Mouse (Mus musculus) heart, postnatal 0 days (tissue): Measurements from ENCODE around the gene Shq1. TPM values are rescaled to one million over a fixed set of nuclear protein-coding genes. Genes with fewer than 3 reads are reported as not detected.

ENCODE experiments used
- ATAC-seq: fragments of 200-750 bp; cut with Nextera tagmentation; 2 replicates; pipeline ENCODE4 v1.8.0; 2017; ENCODE audit warnings: low read depth, moderate number of reproducible peaks, moderate library complexity; ENCODE audit not compliant: insufficient read depth
- DNase-seq: peaks from one replicate; pipeline ENCODE4 v3.0.0-alpha.2; 2016; ENCODE audit warnings: low spot score
- H3K27ac ChIP-seq: fragments of 300-500 bp; sonication (generic); 2 replicates; pipeline ENCODE4 v1.5.1; 2014; ENCODE audit warnings: low read depth, mild to moderate bottlenecking
- H3K27me3 ChIP-seq: fragments of 300-500 bp; sonication (generic); 2 replicates; pipeline ENCODE4 v1.6.1; 2014; ENCODE audit warnings: low read length, mixed read lengths; ENCODE audit not compliant: control insufficient read depth, insufficient read depth
- H3K36me3 ChIP-seq: fragments of 300-500 bp; sonication (generic); replicated peaks from 2 replicates; pipeline ENCODE4 v1.6.1; 2014; ENCODE audit warnings: low read length, mixed read lengths; ENCODE audit not compliant: control insufficient read depth, insufficient read depth
- H3K4me1 ChIP-seq: fragments of 300-500 bp; sonication (generic); 2 replicates; pipeline ENCODE4 v1.6.1; 2014; ENCODE audit warnings: antibody characterized with exemption; ENCODE audit not compliant: control insufficient read depth, insufficient read depth
- H3K4me2 ChIP-seq: fragments of 300-500 bp; sonication (generic); 2 replicates; pipeline ENCODE4 v1.6.1; 2014; ENCODE audit warnings: low read depth, mild to moderate bottlenecking, low read length, moderate library complexity
- H3K4me3 ChIP-seq: fragments of 300-500 bp; sonication (generic); 2 replicates; pipeline ENCODE4 v1.5.1; 2014; ENCODE audit warnings: low read depth, low read length
- H3K9ac ChIP-seq: fragments of 300-500 bp; sonication (generic); replicated peaks from 2 replicates; pipeline ENCODE4 v1.6.1; 2014; ENCODE audit warnings: low read depth, low read length, mixed read lengths
- H3K9me3 ChIP-seq: fragments of 300-500 bp; sonication (generic); replicated peaks from 2 replicates; pipeline ENCODE4 v1.6.1; 2016; ENCODE audit warnings: low read length; ENCODE audit not compliant: control insufficient read depth
- CTCF ChIP-seq: IDR thresholded peaks from 2 replicates; pipeline ENCODE4 v1.5.1; 2016; ENCODE audit warnings: antibody characterized with exemption, control low read depth, low read depth
- EP300 ChIP-seq: IDR thresholded peaks from 2 replicates; pipeline ENCODE4 v1.6.1; 2016; ENCODE audit warnings: antibody characterized with exemption, low read depth
- WGBS: fragments of 180-500 bp; shearing (Covaris S2); extraction: QIAGEN DNeasy Blood & Tissue Kit; methylation state at CpG from one replicate; pipeline ENCODE4 v1.1.7; 2014; 5-methylcytosine and 5-hydroxymethylcytosine counted together
- polyA plus RNA-seq: library from polyadenylated mRNA; unstranded; fragments of >200 nt; fragmentation: Nextera tagmentation; extraction: Ambion mirVana; gene quantifications from 2 replicates; pipeline ENCODE4 v1.2.1, GENCODE M21; 2015
- total RNA-seq: library from RNA; depleted of rRNA; stranded (reverse); fragments of >200 nt; gene quantifications from 2 replicates; pipeline ENCODE4 v1.2.3, GENCODE M21; 2014; ENCODE audit warnings: low replicate concordance

Gene Shq1
- total and polyA plus RNA-seq, 2 experiments from 2014 or later, result 1.4 to 5.1 TPM

DNA sequence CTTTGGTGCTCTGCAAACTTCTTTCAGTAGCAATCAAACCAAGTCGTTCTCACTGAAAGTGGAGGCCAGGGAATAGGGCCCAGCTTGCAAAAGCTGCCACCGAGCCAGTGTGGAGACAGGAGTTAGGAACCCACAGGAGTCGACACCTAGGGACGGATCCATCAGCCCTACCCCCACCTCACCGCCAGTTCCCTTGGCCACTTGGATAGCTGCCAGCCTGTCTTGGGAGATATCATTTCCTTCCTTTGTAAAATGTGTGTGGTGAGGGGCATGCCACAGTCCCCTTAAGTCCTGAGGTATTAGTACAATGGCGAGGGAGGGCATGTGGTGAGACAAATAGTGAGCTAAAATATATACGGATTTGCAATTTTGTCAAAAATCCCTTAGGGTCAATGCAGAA is 142.4 kb downstream of the Shq1 start:
- 0 out of 2 replicates have a peak, but pooled peaks cover 4% of the 10 kb centered on the region for H3K27me3 ChIP-seq
- ATAC-seq (no peak), DNase-seq (no peak)
- H3K27ac ChIP-seq, result no peak overlapping the region
- 33% methylated on average over 7 of the region's 7 CpGs for WGBS
- 0 out of 2 replicates have a peak, but pooled peaks cover 4% of the 10 kb centered on the region for H3K4me1 ChIP-seq
- TF ChIP-seq EP300 (no peak), CTCF (no peak)
- no peaks in the 10 kb centered on the region for H3K9me3 ChIP-seq
- H3K4me3 ChIP-seq, result no peak overlapping the region
- H3K36me3 ChIP-seq, result no peaks in the 10 kb centered on the region
- H3K4me2 ChIP-seq, result no peak overlapping the region
- H3K9ac ChIP-seq, result no peak overlapping the region

DNA sequence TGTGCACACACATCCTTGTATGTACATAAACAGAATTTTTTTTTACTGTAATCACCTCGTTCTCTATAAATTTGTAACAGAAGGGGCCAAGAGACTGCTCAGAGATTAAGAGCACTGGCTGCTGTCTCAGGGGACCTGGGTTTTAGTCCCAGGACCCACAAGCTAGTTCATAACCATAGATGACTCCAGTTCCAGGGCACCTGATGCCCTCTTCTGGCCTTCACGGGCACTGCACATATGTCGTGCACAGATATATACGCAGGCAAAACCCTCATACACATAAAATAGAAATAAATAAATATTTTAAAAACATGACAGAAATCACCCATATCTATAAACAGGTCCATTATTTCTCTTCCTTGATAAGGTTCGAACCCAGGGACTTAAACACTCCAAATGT is 143.0 kb downstream of the Shq1 start:
- 0 out of 2 replicates have a peak, but pooled peaks cover 4% of the 10 kb centered on the region for H3K4me1 ChIP-seq
- H3K27ac ChIP-seq, result no peak overlapping the region
- H3K9ac ChIP-seq, result no peak overlapping the region
- H3K4me2 ChIP-seq, result no peak overlapping the region
- WGBS, result 95% methylated on average over 5 of the region's 5 CpGs
- DNase-seq (no peak), ATAC-seq (no peak)
- H3K36me3 ChIP-seq, result no peaks in the 10 kb centered on the region
- H3K9me3 ChIP-seq, result no peaks in the 10 kb centered on the region
- H3K4me3 ChIP-seq, result no peak overlapping the region
- H3K27me3 ChIP-seq, result 0 out of 2 replicates have a peak, but pooled peaks cover 4% of the 10 kb centered on the region
- TF ChIP-seq CTCF (peak; percentile 45), EP300 (no peak)

DNA sequence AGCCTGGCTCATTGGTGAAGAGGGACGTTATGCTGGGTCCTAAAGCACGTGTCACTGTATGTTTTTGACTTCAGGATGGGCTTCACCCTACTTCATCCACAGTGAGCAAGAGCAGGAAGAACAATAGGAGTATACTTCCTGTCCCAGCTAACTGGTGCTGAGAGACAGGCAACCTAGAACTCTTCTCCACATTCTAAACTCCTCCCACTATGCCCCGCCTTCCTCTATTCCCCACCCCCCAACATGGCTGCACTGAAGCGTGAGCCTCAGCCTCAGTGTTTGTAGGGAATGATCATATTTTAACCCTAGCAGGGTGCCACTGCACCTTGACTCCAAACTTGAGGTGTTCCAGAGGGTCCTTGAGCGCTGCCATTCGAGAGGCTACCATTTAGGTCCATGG is 143.8 kb downstream of the Shq1 start:
- 0 out of 2 replicates have a peak, but pooled peaks cover 4% of the 10 kb centered on the region for H3K4me1 ChIP-seq
- DNase-seq (no peak), ATAC-seq (no peak)
- H3K4me2 ChIP-seq, result no peak overlapping the region
- H3K4me3 ChIP-seq, result no peak overlapping the region
- no peak overlapping the region for H3K9ac ChIP-seq
- H3K9me3 ChIP-seq, result no peaks in the 10 kb centered on the region
- TF ChIP-seq EP300, result no peak
- TF ChIP-seq CTCF, result no peak; the same call in 1 of the 2 replicates
- no peak overlapping the region for H3K27ac ChIP-seq
- no peaks in the 10 kb centered on the region for H3K36me3 ChIP-seq
- WGBS, result 80% methylated on average over 6 of the region's 6 CpGs
- H3K27me3 ChIP-seq, result 0 out of 2 replicates have a peak, but pooled peaks cover 4% of the 10 kb centered on the region

DNA sequence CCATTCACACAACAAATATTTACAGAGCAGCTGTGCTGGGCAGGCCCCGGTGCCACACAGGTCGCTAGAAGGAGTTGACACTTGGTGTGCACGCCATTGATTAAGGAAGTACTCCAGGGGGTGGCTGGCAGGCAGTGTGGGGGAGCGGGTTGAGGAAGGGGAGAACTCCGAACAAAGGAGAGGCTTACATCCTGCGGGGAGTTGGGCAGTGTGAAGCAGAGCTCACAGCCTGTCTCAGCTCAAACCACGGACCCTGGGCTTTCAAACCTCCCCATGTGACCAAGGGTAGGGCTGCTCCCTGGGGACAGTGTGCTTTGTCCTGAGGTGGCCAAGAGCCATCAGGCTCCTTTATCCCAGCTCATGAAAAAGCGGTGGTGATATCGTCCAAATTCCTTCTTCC is 144.9 kb downstream of the Shq1 start:
- no peak for TF ChIP-seq CTCF
- TF ChIP-seq EP300, result no peak
- 0 out of 2 replicates have a peak overlapping the region, but pooled peaks have one; percentile 16 for H3K4me2 ChIP-seq
- no peak overlapping the region for H3K4me3 ChIP-seq
- H3K9me3 ChIP-seq, result no peaks in the 10 kb centered on the region
- H3K27me3 ChIP-seq, result 0 out of 2 replicates have a peak, but pooled peaks cover 4% of the 10 kb centered on the region
- DNase-seq (no peak), ATAC-seq (peak; percentile 54; the same call in 1 of the 2 replicates)
- H3K9ac ChIP-seq, result no peak overlapping the region
- H3K4me1 ChIP-seq, result 0 out of 2 replicates have a peak, but pooled peaks cover 4% of the 10 kb centered on the region
- H3K27ac ChIP-seq, result no peak overlapping the region
- H3K36me3 ChIP-seq, result no peaks in the 10 kb centered on the region
- 12% methylated on average over 9 of the region's 9 CpGs for WGBS

DNA sequence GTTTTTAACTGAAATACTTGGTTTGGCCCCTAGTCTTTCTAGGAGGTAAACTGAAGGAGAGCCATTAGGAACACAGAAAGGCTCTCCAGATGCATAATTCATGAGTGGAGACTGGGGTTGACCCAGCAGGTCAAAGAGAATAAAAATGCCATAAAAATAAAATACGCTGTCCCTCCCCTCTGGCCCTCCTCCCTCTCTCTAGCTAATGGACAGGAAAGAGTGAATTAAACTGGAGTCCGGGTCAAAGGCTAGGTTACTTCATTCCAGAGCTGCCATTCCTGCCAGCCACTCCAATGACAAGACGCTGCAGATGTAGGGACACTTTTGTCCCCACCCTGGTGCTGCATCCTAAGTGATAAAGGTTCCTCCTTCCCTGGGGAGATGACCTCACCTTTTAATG is 145.5 kb downstream of the Shq1 start:
- no peak for ATAC-seq

DNA sequence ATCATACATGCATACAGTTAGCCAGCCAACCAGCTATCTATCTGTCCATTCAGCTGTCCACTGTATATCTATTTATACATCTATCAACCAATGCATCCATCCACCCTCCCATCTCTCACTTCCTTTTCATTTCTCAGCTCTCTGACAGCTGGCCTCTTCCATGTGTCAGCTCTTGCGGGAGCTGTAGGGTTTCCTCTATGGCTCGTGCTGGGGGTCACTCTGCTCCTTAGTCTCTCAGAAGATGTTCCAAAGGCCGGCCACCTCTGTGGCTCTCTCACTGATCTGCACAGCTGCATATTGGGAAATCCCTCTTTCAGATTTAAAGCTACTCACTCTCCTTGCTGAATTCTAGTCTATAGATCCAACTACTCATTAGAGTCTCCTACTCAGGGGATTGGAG is 148.5 kb downstream of the Shq1 start:
- Histone ChIP-seq H3K4me3 (no peak overlapping the region), H3K4me2 (no peak overlapping the region), H3K4me1 (0 out of 2 replicates have a peak, but pooled peaks cover 4% of the 10 kb centered on the region), H3K9me3 (no peaks in the 10 kb centered on the region), H3K9ac (no peak overlapping the region), H3K27ac (no peak overlapping the region), H3K27me3 (0 out of 2 replicates have a peak, but pooled peaks cover 14% of the 10 kb centered on the region), H3K36me3 (no peaks in the 10 kb centered on the region)
- ATAC-seq (no peak), DNase-seq (no peak)
- 74% methylated on average over 3 of the region's 3 CpGs for WGBS
- TF ChIP-seq EP300 (no peak), CTCF (no peak)

More for the DNA sequence above, 145.5 kb downstream of the Shq1 start:
- DNase-seq, result no peak
- H3K27me3 ChIP-seq, result 0 out of 2 replicates have a peak, but pooled peaks cover 4% of the 10 kb centered on the region
- no peak overlapping the region for H3K4me2 ChIP-seq
- H3K4me1 ChIP-seq, result 0 out of 2 replicates have a peak, but pooled peaks cover 4% of the 10 kb centered on the region
- WGBS, result 35% methylated on average over 3 of the region's 3 CpGs
- TF ChIP-seq EP300 (no peak), CTCF (no peak)
- H3K27ac ChIP-seq, result no peak overlapping the region
- no peaks in the 10 kb centered on the region for H3K9me3 ChIP-seq
- no peak overlapping the region for H3K9ac ChIP-seq
- H3K4me3 ChIP-seq, result no peak overlapping the region
- H3K36me3 ChIP-seq, result no peaks in the 10 kb centered on the region
